Mouse (Mus musculus) stomach, postnatal 0 days (tissue): ENCODE data around the gene Doxl2. TPM values are rescaled to one million over a fixed set of nuclear protein-coding genes. Genes with fewer than 3 reads are reported as not detected.

Source experiments
- ATAC-seq: fragments of 200-750 bp; cut with Nextera tagmentation; 2 replicates; pipeline ENCODE4 v1.8.0; 2017; ENCODE audit not compliant: low FRiP score, low TSS enrichment
- DNase-seq: peaks from one replicate; pipeline ENCODE4 v3.0.0-alpha.2; 2016; ENCODE audit warnings: low spot score
- H3K27ac ChIP-seq: fragments of 300-500 bp; sonication (generic); replicated peaks from 2 replicates; pipeline ENCODE4 v1.5.1; 2014; ENCODE audit warnings: mild to moderate bottlenecking, control low read depth
- H3K27me3 ChIP-seq: fragments of 300-500 bp; sonication (generic); 2 replicates; pipeline ENCODE4 v1.6.1; 2014; ENCODE audit warnings: low read length; ENCODE audit not compliant: control insufficient read depth, insufficient read depth
- H3K36me3 ChIP-seq: fragments of 300-500 bp; sonication (generic); 2 replicates; pipeline ENCODE4 v1.6.1; 2014; ENCODE audit warnings: low read length, mixed read lengths; ENCODE audit not compliant: control insufficient read depth, insufficient read depth
- H3K4me1 ChIP-seq: fragments of 300-500 bp; sonication (generic); replicated peaks from 2 replicates; pipeline ENCODE4 v1.6.1; 2014; ENCODE audit warnings: antibody characterized with exemption; ENCODE audit not compliant: control insufficient read depth, insufficient read depth
- H3K4me2 ChIP-seq: fragments of 300-500 bp; sonication (generic); replicated peaks from 2 replicates; pipeline ENCODE4 v1.6.1; 2014; ENCODE audit warnings: low read depth, mild to moderate bottlenecking, control low read depth, moderate library complexity
- H3K4me3 ChIP-seq: fragments of 300-500 bp; sonication (generic); 2 replicates; pipeline ENCODE4 v1.5.1; 2014; ENCODE audit warnings: low read depth, low read length, control low read depth
- H3K9ac ChIP-seq: fragments of 300-500 bp; sonication (generic); 2 replicates; pipeline ENCODE4 v1.6.1; 2014; ENCODE audit warnings: mild to moderate bottlenecking, low read length, control low read depth, mixed read lengths
- H3K9me3 ChIP-seq: fragments of 300-500 bp; sonication (generic); 2 replicates; pipeline ENCODE4 v1.6.1; 2016; ENCODE audit warnings: low read length; ENCODE audit not compliant: control insufficient read depth
- CTCF ChIP-seq: IDR thresholded peaks from 2 replicates; pipeline ENCODE4 v1.5.1; 2016; ENCODE audit warnings: antibody characterized with exemption, low read depth, mild to moderate bottlenecking, moderate library complexity
- EP300 ChIP-seq: optimal IDR thresholded peaks from 2 replicates; pipeline ENCODE3; 2016; ENCODE audit warnings: antibody characterized with exemption
- WGBS: fragments of 180-500 bp; shearing (Covaris S2); extraction: QIAGEN DNeasy Blood & Tissue Kit; methylation state at CpG from one replicate; pipeline ENCODE4 v1.1.7; 2014; 5-methylcytosine and 5-hydroxymethylcytosine counted together
- polyA plus RNA-seq: library from polyadenylated mRNA; unstranded; fragments of >200 nt; fragmentation: Nextera tagmentation; extraction: Ambion mirVana; gene quantifications from 2 replicates; pipeline ENCODE4 v1.2.1, GENCODE M21; 2015

Gene Doxl2
- polyA plus RNA-seq, 1 experiment from 2014 or later: not detected

GRCm38 (mm10) chr6:49009665-49010064, 34.9 kb downstream of the Doxl2 start:
- Histone ChIP-seq H3K27ac (no peak overlapping the region), H3K9me3 (no peaks in the 10 kb centered on the region), H3K4me3 (no peak overlapping the region), H3K9ac (no peak overlapping the region), H3K27me3 (no peaks in the 10 kb centered on the region), H3K4me1 (no peaks in the 10 kb centered on the region), H3K36me3 (no peaks in the 10 kb centered on the region), H3K4me2 (no peak overlapping the region)
- TF ChIP-seq CTCF (peak; percentile 49), EP300 (no peak)
- ATAC-seq: no peak
- 85% methylated on average over 1 of the region's 1 CpGs for WGBS
- no peak for DNase-seq

- DNase-seq (no peak), ATAC-seq (no peak)
- H3K4me2 ChIP-seq: no peak overlapping the region
- H3K36me3 ChIP-seq: no peaks in the 10 kb centered on the region
- no peak overlapping the region for H3K4me3 ChIP-seq
- no peak overlapping the region for H3K9ac ChIP-seq
- H3K4me1 ChIP-seq: no peaks in the 10 kb centered on the region
- H3K27ac ChIP-seq: no peak overlapping the region
- WGBS: 64% methylated on average over 5 of the region's 5 CpGs
- H3K27me3 ChIP-seq: no peaks in the 10 kb centered on the region
- no peak for TF ChIP-seq CTCF
- no peaks in the 10 kb centered on the region for H3K9me3 ChIP-seq
These were observed 36.4 kb downstream of the Doxl2 start for GRCm38 (mm10) chr6:49011191-49011590.

- Histone ChIP-seq H3K4me1 (no peaks in the 10 kb centered on the region), H3K36me3 (no peaks in the 10 kb centered on the region), H3K4me3 (no peak overlapping the region), H3K27me3 (no peaks in the 10 kb centered on the region), H3K9ac (no peak overlapping the region), H3K27ac (no peak overlapping the region), H3K9me3 (no peaks in the 10 kb centered on the region), H3K4me2 (no peak overlapping the region)
- TF ChIP-seq CTCF (no peak), EP300 (no peak)
- no peak for DNase-seq
- no peak for ATAC-seq
- WGBS: 71% methylated on average over 4 of the region's 4 CpGs
These were observed 38.3 kb downstream of the Doxl2 start for GRCm38 (mm10) chr6:49013023-49013422.

GRCm38 (mm10) chr6:49013458-49013857, 38.7 kb downstream of the Doxl2 start:
- no peaks in the 10 kb centered on the region for H3K27me3 ChIP-seq
- no peak overlapping the region for H3K4me3 ChIP-seq
- DNase-seq (no peak), ATAC-seq (no peak)
- no peaks in the 10 kb centered on the region for H3K36me3 ChIP-seq
- H3K27ac ChIP-seq: no peak overlapping the region
- no peaks in the 10 kb centered on the region for H3K9me3 ChIP-seq
- H3K4me1 ChIP-seq: no peaks in the 10 kb centered on the region
- WGBS: 91% methylated on average over 3 of the region's 3 CpGs
- H3K9ac ChIP-seq: no peak overlapping the region
- no peak overlapping the region for H3K4me2 ChIP-seq
- TF ChIP-seq EP300: no peak
- TF ChIP-seq CTCF: no peak

- DNase-seq (no peak), ATAC-seq (no peak)
- 43% methylated on average over 12 of the region's 12 CpGs for WGBS
- Histone ChIP-seq H3K27ac (no peak overlapping the region), H3K4me3 (no peak overlapping the region), H3K27me3 (no peaks in the 10 kb centered on the region), H3K9me3 (no peaks in the 10 kb centered on the region), H3K4me2 (no peak overlapping the region), H3K9ac (no peak overlapping the region), H3K4me1 (no peaks in the 10 kb centered on the region), H3K36me3 (no peaks in the 10 kb centered on the region)
- no peak for TF ChIP-seq CTCF
- TF ChIP-seq EP300: no peak
These were observed 42.4 kb downstream of the Doxl2 start for GRCm38 (mm10) chr6:49017150-49017549.

GRCm38 (mm10) chr6:49019341-49019740, 44.6 kb downstream of the Doxl2 start:
- TF ChIP-seq CTCF (no peak), EP300 (no peak)
- no peak overlapping the region for H3K4me3 ChIP-seq
- ATAC-seq (no peak), DNase-seq (no peak)
- no peak overlapping the region for H3K4me2 ChIP-seq
- no peaks in the 10 kb centered on the region for H3K4me1 ChIP-seq
- 93% methylated on average over 1 of the region's 1 CpGs for WGBS
- H3K9ac ChIP-seq: no peak overlapping the region
- no peaks in the 10 kb centered on the region for H3K36me3 ChIP-seq
- H3K9me3 ChIP-seq: no peaks in the 10 kb centered on the region
- no peaks in the 10 kb centered on the region for H3K27me3 ChIP-seq
- no peak overlapping the region for H3K27ac ChIP-seq
